Mouse (Mus musculus): ENCODE data around the gene Trim44. TPM values are rescaled to one million over a fixed set of nuclear protein-coding genes. Genes with fewer than 3 reads are reported as not detected.

The Trim44 gene
- total and polyA plus RNA-seq, 3 experiments = 22.1 to 75.0 (median 73.9) TPM

GRCm38 (mm10) chr2:102362896-102363530, 44.6 kb downstream of the Trim44 start:
- TF ChIP-seq GATA1 (IDR thresholded peaks at IDR 0.05; ENCODE audit: borderline replicate concordance, low read length) = no peak
- no peak for TF ChIP-seq TAL1 (conservative IDR thresholded peaks at IDR 0.05; ENCODE audit: low read depth, low read length)
- no peak for TF ChIP-seq GATA2 (IDR thresholded peaks at IDR 0.05; ENCODE audit: borderline replicate concordance, low read depth, low read length)
- TF ChIP-seq POLR2AphosphoS5 (IDR thresholded peaks at IDR 0.05; ENCODE audit: insufficient replicate concordance, low read depth, low read length) = no peak
- no peak for TF ChIP-seq CTCF (IDR thresholded peaks at IDR 0.05; ENCODE audit: low read depth, low read length)

GRCm38 (mm10) chr2:102362266-102362665, 45.4 kb downstream of the Trim44 start:
- ATAC-seq (ENCODE audit: extremely low read depth, insufficient number of reproducible peaks, low FRiP score, poor library complexity, severe bottlenecking) (no peak), DNase-seq (ENCODE audit: low spot score) (no peak)
- Histone ChIP-seq H3K9me3 (replicated peaks) (no peaks in the 10 kb centered on the region), H3K36me3 (replicated peaks) (peaks cover 19% of the 10 kb centered on the region), H3K4me3 (ENCODE audit: low read depth, low read length) (no peak overlapping the region), H3K27me3 (ENCODE audit: insufficient read depth, low read length) (no peaks in the 10 kb centered on the region), H3K4me1 (ENCODE audit: insufficient read depth, low read depth, low read length) (peaks cover 49% of the 10 kb centered on the region)
- TF ChIP-seq GATA2 (IDR thresholded peaks at IDR 0.05; ENCODE audit: borderline replicate concordance, low read depth, low read length) = no peak
- no peak for TF ChIP-seq TAL1 (conservative IDR thresholded peaks at IDR 0.05; ENCODE audit: low read depth, low read length)
- TF ChIP-seq CTCF (IDR thresholded peaks at IDR 0.05; ENCODE audit: low read depth, low read length) = no peak
- TF ChIP-seq GATA1 (IDR thresholded peaks at IDR 0.05; ENCODE audit: borderline replicate concordance, low read length) = no peak
- TF ChIP-seq POLR2AphosphoS5 (IDR thresholded peaks at IDR 0.05; ENCODE audit: insufficient replicate concordance, low read depth, low read length) = no peak

More at GRCm38 (mm10) chr2:102362896-102363530, 44.6 kb downstream of the Trim44 start:
- no peaks in the 10 kb centered on the region for H3K9me3 ChIP-seq (replicated peaks)
- H3K4me1 ChIP-seq (ENCODE audit: insufficient read depth, low read depth, low read length) = peaks cover 57% of the 10 kb centered on the region
- H3K27me3 ChIP-seq (ENCODE audit: insufficient read depth, low read length) = no peaks in the 10 kb centered on the region
- H3K36me3 ChIP-seq (replicated peaks) = peaks cover 16% of the 10 kb centered on the region
- no peak for DNase-seq (ENCODE audit: low spot score)
- no peak for ATAC-seq (ENCODE audit: extremely low read depth, insufficient number of reproducible peaks, low FRiP score, poor library complexity, severe bottlenecking)
- no peak overlapping the region for H3K4me3 ChIP-seq (ENCODE audit: low read depth, low read length)

GRCm38 (mm10) chr2:102356879-102357695, 50.5 kb downstream of the Trim44 start:
- DNase-seq (ENCODE audit: low spot score) = no peak
- TF ChIP-seq POLR2AphosphoS5 (IDR thresholded peaks at IDR 0.05; ENCODE audit: insufficient replicate concordance, low read depth, low read length) (no peak), GATA2 (IDR thresholded peaks at IDR 0.05; ENCODE audit: borderline replicate concordance, low read depth, low read length) (no peak), TAL1 (conservative IDR thresholded peaks at IDR 0.05; ENCODE audit: low read depth, low read length) (no peak), GATA1 (IDR thresholded peaks at IDR 0.05; ENCODE audit: borderline replicate concordance, low read length) (no peak), CTCF (IDR thresholded peaks at IDR 0.05; ENCODE audit: low read depth, low read length) (no peak)
- H3K9me3 ChIP-seq (replicated peaks) = no peaks in the 10 kb centered on the region
- H3K27me3 ChIP-seq (ENCODE audit: insufficient read depth, low read length) = no peaks in the 10 kb centered on the region
- H3K36me3 ChIP-seq (replicated peaks) = peaks cover 41% of the 10 kb centered on the region
- H3K4me1 ChIP-seq (ENCODE audit: insufficient read depth, low read depth, low read length) = peaks cover 6% of the 10 kb centered on the region; the same call in 1 of the 2 replicates
- no peak for ATAC-seq (ENCODE audit: extremely low read depth, insufficient number of reproducible peaks, low FRiP score, poor library complexity, severe bottlenecking)
- H3K4me3 ChIP-seq (ENCODE audit: low read depth, low read length) = no peak overlapping the region

GRCm38 (mm10) chr2:102354076-102354475, 53.6 kb downstream of the Trim44 start:
- ATAC-seq (ENCODE audit: extremely low read depth, insufficient number of reproducible peaks, low FRiP score, poor library complexity, severe bottlenecking) = no peak
- no peaks in the 10 kb centered on the region for H3K9me3 ChIP-seq (replicated peaks)
- H3K4me3 ChIP-seq (ENCODE audit: low read depth, low read length) = no peak overlapping the region
- no peaks in the 10 kb centered on the region for H3K27me3 ChIP-seq (ENCODE audit: insufficient read depth, low read length)
- H3K36me3 ChIP-seq (replicated peaks) = peaks cover 49% of the 10 kb centered on the region
- DNase-seq (ENCODE audit: low spot score) = no peak
- no peak for TF ChIP-seq TAL1 (conservative IDR thresholded peaks at IDR 0.05; ENCODE audit: low read depth, low read length)
- peaks cover 6% of the 10 kb centered on the region; the same call in 1 of the 2 replicates for H3K4me1 ChIP-seq (ENCODE audit: insufficient read depth, low read depth, low read length)

GRCm38 (mm10) chr2:102341429-102341828, 66.2 kb downstream of the Trim44 start:
- TF ChIP-seq GATA1 (IDR thresholded peaks at IDR 0.05; ENCODE audit: borderline replicate concordance, low read length) (no peak), CTCF (IDR thresholded peaks at IDR 0.05; ENCODE audit: low read depth, low read length) (no peak)
- no peaks in the 10 kb centered on the region for H3K27me3 ChIP-seq (ENCODE audit: insufficient read depth, low read length)
- no peak overlapping the region for H3K4me3 ChIP-seq (ENCODE audit: low read depth, low read length)
- H3K9me3 ChIP-seq (replicated peaks) = no peaks in the 10 kb centered on the region; the same call in 1 of the 2 replicates
- ATAC-seq (ENCODE audit: extremely low read depth, insufficient number of reproducible peaks, low FRiP score, poor library complexity, severe bottlenecking) = no peak
- H3K36me3 ChIP-seq (replicated peaks) = peaks cover 56% of the 10 kb centered on the region
- no peaks in the 10 kb centered on the region for H3K4me1 ChIP-seq (ENCODE audit: insufficient read depth, low read depth, low read length)
- DNase-seq (ENCODE audit: low spot score) = no peak

- ATAC-seq (ENCODE audit: extremely low read depth, insufficient number of reproducible peaks, low FRiP score, poor library complexity, severe bottlenecking) (no peak), DNase-seq (ENCODE audit: low spot score) (no peak)
- TF ChIP-seq GATA1 (IDR thresholded peaks at IDR 0.05; ENCODE audit: borderline replicate concordance, low read length) = no peak
- TF ChIP-seq GATA2 (IDR thresholded peaks at IDR 0.05; ENCODE audit: borderline replicate concordance, low read depth, low read length) = no peak
- no peak for TF ChIP-seq CTCF (IDR thresholded peaks at IDR 0.05; ENCODE audit: low read depth, low read length)
- no peak for TF ChIP-seq POLR2AphosphoS5 (IDR thresholded peaks at IDR 0.05; ENCODE audit: insufficient replicate concordance, low read depth, low read length)
- TF ChIP-seq TAL1 (conservative IDR thresholded peaks at IDR 0.05; ENCODE audit: low read depth, low read length) = no peak
- no peaks in the 10 kb centered on the region for H3K9me3 ChIP-seq (replicated peaks)
- H3K27me3 ChIP-seq (ENCODE audit: insufficient read depth, low read length) = no peaks in the 10 kb centered on the region
- peaks cover 4% of the 10 kb centered on the region; the same call in 1 of the 2 replicates for H3K4me1 ChIP-seq (ENCODE audit: insufficient read depth, low read depth, low read length)
- peaks cover 44% of the 10 kb centered on the region for H3K36me3 ChIP-seq (replicated peaks)
- H3K4me3 ChIP-seq (ENCODE audit: low read depth, low read length) = no peak overlapping the region
Measured at GRCm38 (mm10) chr2:102336816-102337215, 70.8 kb downstream of the Trim44 start.

Measured in G1E (cell line).